Mouse (Mus musculus) cortical plate, adult 2 months (tissue): ENCODE data around the gene Krtap9-1.

Experiments used
- CTCF ChIP-seq: fragments of 200-500 bp; IDR thresholded peaks from 2 replicates; pipeline ENCODE4 v1.5.1; 2011; ENCODE audit warnings: mild to moderate bottlenecking, control low read depth, low read length; ENCODE audit not compliant: insufficient read depth; ENCODE audit errors: extremely low read depth
- POLR2A ChIP-seq: fragments of 200-500 bp; IDR thresholded peaks from 2 replicates; pipeline ENCODE4 v1.6.1; 2011; ENCODE audit warnings: mild to moderate bottlenecking, low read length, control low read depth; ENCODE audit not compliant: insufficient read depth; ENCODE audit errors: extremely low read depth

GRCm38 (mm10) chr11:99857617-99858016, 15.6 kb upstream of the Krtap9-1 start, which contains the start of gene Gm11568:
- TF ChIP-seq CTCF = no peak
- no peak for TF ChIP-seq POLR2A
